6 mouse cellular contexts compared by ENCODE assay signal in the genomic region with DNA sequence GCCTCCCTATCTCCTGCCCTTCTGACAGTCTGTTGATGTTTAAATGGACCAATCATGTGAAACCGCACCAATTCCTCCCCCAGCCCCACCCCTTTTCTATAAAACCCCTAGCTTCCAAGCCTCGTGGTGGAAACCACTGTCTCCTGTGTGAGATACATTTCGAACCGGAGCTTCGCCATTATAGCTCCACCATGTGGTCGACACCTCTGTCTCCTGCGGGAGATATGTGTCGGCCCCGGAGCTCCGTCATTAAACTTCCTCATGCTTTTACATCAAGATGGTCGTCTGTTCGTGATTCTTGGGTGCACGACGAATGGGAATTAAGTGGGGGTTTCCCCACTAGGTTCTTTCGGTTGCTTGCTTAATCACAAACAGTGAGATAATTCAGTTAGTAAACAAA. TPM values are rescaled to one million over a fixed set of nuclear protein-coding genes. Genes with fewer than 3 reads are reported as not detected.
A peak's percentile ranks its signal among the peaks of the same experiment; 100 is the strongest.
DNase-seq lines count a peak whose midpoint lies in the region; ATAC-seq and TF ChIP-seq lines count a peak whose summit lies in the region.
"Not testable (repeated sequence)": the region's sequence is repeated elsewhere in the genome, so short reads cannot be mapped to it uniquely, and the experiment has no call there.

No protein-coding gene starts in this region.

- H3K9me3 ChIP-seq in intestine, postnatal 0 days (ENCODE audit: control insufficient read depth); liver, postnatal 0 days (ENCODE audit: low read length); midbrain, postnatal 0 days (ENCODE audit: low read length): not testable (repeated sequence)

- not testable (repeated sequence) for ATAC-seq in intestine, postnatal 0 days; liver, postnatal 0 days; midbrain, postnatal 0 days (ENCODE audit: low FRiP score)

- TF ChIP-seq EP300 in heart, adult 2 months (IDR thresholded peaks at IDR 0.05; ENCODE audit: insufficient read depth, low read depth, low read length); liver, postnatal 0 days (IDR thresholded peaks at IDR 0.05; ENCODE audit: low read depth): not testable (repeated sequence)

- not testable (repeated sequence) for H3K79me2 ChIP-seq in heart, adult 2 months (replicated peaks; ENCODE audit: control insufficient read depth, insufficient read depth, low read length)

- H3K27me3 ChIP-seq in heart, adult 2 months (ENCODE audit: control insufficient read depth, insufficient read depth, low read length); intestine, postnatal 0 days (replicated peaks; ENCODE audit: control insufficient read depth, insufficient read depth, low read length); liver, postnatal 0 days (ENCODE audit: insufficient read depth, low read length); midbrain, postnatal 0 days (ENCODE audit: insufficient read depth, low read length): not testable (repeated sequence)

- H3K9ac ChIP-seq in heart, adult 2 months (ENCODE audit: low read depth, low read length); intestine, postnatal 0 days (ENCODE audit: low read depth, low read length); liver, postnatal 0 days (replicated peaks); midbrain, postnatal 0 days (replicated peaks; ENCODE audit: low read length, poor library complexity, severe bottlenecking): not testable (repeated sequence)

- not testable (repeated sequence) for H3K36me3 ChIP-seq in heart, adult 2 months (ENCODE audit: control insufficient read depth, insufficient read depth, low read length); intestine, postnatal 0 days (ENCODE audit: control insufficient read depth, insufficient read depth); liver, postnatal 0 days (replicated peaks; ENCODE audit: insufficient read depth, low read length); midbrain, postnatal 0 days (ENCODE audit: insufficient read depth, low read length)

- H3K4me2 ChIP-seq in intestine, postnatal 0 days (replicated peaks; ENCODE audit: low read depth); liver, postnatal 0 days (ENCODE audit: low read depth, low read length); midbrain, postnatal 0 days (ENCODE audit: low read depth, low read length, poor library complexity, severe bottlenecking): not testable (repeated sequence)

- 84% methylated on average over 15 of the region's 15 CpGs for WGBS in heart, adult 2 months
- WGBS in intestine, postnatal 0 days: 87% methylated on average over 15 of the region's 15 CpGs
- WGBS in liver, postnatal 0 days (ENCODE audit: insufficient replicate concordance): 80% methylated on average over 15 of the region's 15 CpGs
- WGBS in midbrain, postnatal 0 days: 75% methylated on average over 15 of the region's 15 CpGs

- intact Hi-C loops in heart, adult 2 months (cut with DNase I): loop anchor here (10.0 kb wide), 1 partner anchor 246 kb away; the partner anchor contains the start of gene Coa7

- not testable (repeated sequence) for H3K4me3 ChIP-seq in cortical plate, adult 2 months (ENCODE audit: insufficient read depth, low read length); heart, adult 2 months; intestine, postnatal 0 days (ENCODE audit: low read depth, low read length); liver, postnatal 0 days (ENCODE audit: low read depth, low read length); midbrain, postnatal 0 days (ENCODE audit: low read depth, low read length)

- not testable (repeated sequence) for H3K4me1 ChIP-seq in cortical plate, adult 2 months (ENCODE audit: control insufficient read depth, insufficient read depth, low read length); heart, adult 2 months (ENCODE audit: control insufficient read depth, insufficient read depth, low read length); intestine, postnatal 0 days (replicated peaks; ENCODE audit: control insufficient read depth, insufficient read depth, low read length); midbrain, postnatal 0 days (ENCODE audit: insufficient read depth, low read length)
- peaks cover 10% of the 10 kb centered on the region for H3K4me1 ChIP-seq in liver, postnatal 0 days (ENCODE audit: insufficient read depth)

- peak; percentile 26 for DNase-seq in NIH3T3 (ENCODE audit: low read depth)
- DNase-seq in heart, adult 2 months; liver, postnatal 0 days; midbrain, postnatal 0 days (ENCODE audit: low spot score): not testable (repeated sequence)

- not testable (repeated sequence) for TF ChIP-seq POLR2A in cortical plate, adult 2 months (IDR thresholded peaks at IDR 0.05; ENCODE audit: extremely low read depth, insufficient read depth, low read length); heart, adult 2 months (IDR thresholded peaks at IDR 0.05; ENCODE audit: insufficient read depth, low read depth, low read length)

- TF ChIP-seq CTCF in cortical plate, adult 2 months (IDR thresholded peaks at IDR 0.05; ENCODE audit: extremely low read depth, insufficient read depth, low read length): 0 out of 2 replicates have a peak, but pooled peaks have one; percentile 3
- TF ChIP-seq CTCF in heart, adult 2 months (IDR thresholded peaks at IDR 0.05): peak; percentile 19; the same call in 1 of the 2 replicates
- TF ChIP-seq CTCF in intestine, postnatal 0 days (IDR thresholded peaks at IDR 0.05; ENCODE audit: low read depth): peak; percentile 22
- not testable (repeated sequence) for TF ChIP-seq CTCF in liver, postnatal 0 days (IDR thresholded peaks at IDR 0.05; ENCODE audit: low read depth)
- TF ChIP-seq CTCF in midbrain, postnatal 0 days (IDR thresholded peaks at IDR 0.05): peak; percentile 14; the same call in 1 of the 2 replicates

- not testable (repeated sequence) for H3K27ac ChIP-seq in cortical plate, adult 2 months (ENCODE audit: insufficient read depth, low read length); heart, adult 2 months; intestine, postnatal 0 days (ENCODE audit: low read depth, low read length); midbrain, postnatal 0 days (ENCODE audit: low read depth, low read length)
- H3K27ac ChIP-seq in liver, postnatal 0 days (ENCODE audit: low read depth): 0 out of 2 replicates have a peak overlapping the region, but pooled peaks have one; percentile 30

RNA-seq across cellular contexts. Expression of gene Podn, which starts 17.1 kb away (rescaled TPM):
- polyA plus RNA-seq in cortical plate, adult 2 months (2012; rRNA removed): 12.3 and 12.4 TPM in 2 replicates
- total RNA-seq in heart, adult 2 months (2021): 10 to 100 TPM; 17.9 to 20.8 TPM
- polyA plus RNA-seq in heart, adult 2 months (2012; rRNA removed): 63.3 and 79.6 TPM in 2 replicates
- polyA plus RNA-seq in intestine, postnatal 0 days (2015; fragmentation: Nextera tagmentation; extraction: Ambion mirVana): 5.0 and 6.5 TPM in 2 replicates
- 0.34 and 0.43 TPM in 2 replicates for polyA plus RNA-seq in liver, postnatal 0 days (2015; fragmentation: Nextera tagmentation; extraction: Ambion mirVana)
- 2.5 and 5.7 TPM in 2 replicates for total RNA-seq in midbrain, postnatal 0 days (2014; rRNA removed)
- polyA plus RNA-seq in midbrain, postnatal 0 days (2015; fragmentation: Nextera tagmentation; extraction: Ambion mirVana): 0.82 and 1.5 TPM in 2 replicates
